Mouse (Mus musculus): ENCODE results near the gene Wwox. TPM values are rescaled to one million over a fixed set of nuclear protein-coding genes. Genes with fewer than 3 reads are reported as not detected.

The Wwox gene
- polyA plus RNA-seq, 1 experiment from 2014 or later: 3.5 TPM

DNA sequence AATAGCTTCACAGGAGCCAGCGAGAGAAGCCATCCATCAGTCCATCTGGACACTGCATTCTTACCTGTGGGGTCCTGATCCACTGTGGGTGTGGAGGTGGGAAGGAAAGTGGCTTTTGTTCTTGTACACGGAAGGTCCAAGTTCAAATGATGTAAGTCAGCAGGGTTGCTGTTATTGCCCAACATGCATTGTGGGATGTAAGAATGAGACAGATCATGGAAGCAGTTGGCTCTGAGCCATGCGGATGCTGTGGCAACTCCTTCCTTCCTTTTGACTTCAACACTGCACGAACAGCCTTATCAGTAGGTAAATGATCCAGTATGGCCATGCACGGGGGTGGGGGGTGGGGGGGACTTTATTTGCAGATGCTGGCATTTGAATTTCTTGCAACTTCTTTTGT is 155.4 kb downstream of the Wwox start:
- H3K9ac ChIP-seq (ENCODE audit: low read depth, low read length): no peak overlapping the region
- no peaks in the 10 kb centered on the region for H3K36me3 ChIP-seq (ENCODE audit: control insufficient read depth, insufficient read depth)
- no peaks in the 10 kb centered on the region for H3K9me3 ChIP-seq (replicated peaks; ENCODE audit: control insufficient read depth, low read length)
- no peak overlapping the region for H3K27ac ChIP-seq (ENCODE audit: low read length)
- no peaks in the 10 kb centered on the region for H3K27me3 ChIP-seq (ENCODE audit: control insufficient read depth, insufficient read depth, low read depth, low read length)
- ATAC-seq (ENCODE audit: low read depth): peak; percentile 43
- peaks cover 7% of the 10 kb centered on the region for H3K4me1 ChIP-seq (ENCODE audit: control insufficient read depth, low read depth, low read length)
- H3K4me2 ChIP-seq (ENCODE audit: low read depth, low read length): no peak overlapping the region
- H3K4me3 ChIP-seq (ENCODE audit: low read depth, low read length): no peak overlapping the region
- WGBS (ENCODE audit: insufficient replicate concordance): 33% methylated on average over 5 of the region's 5 CpGs

DNA sequence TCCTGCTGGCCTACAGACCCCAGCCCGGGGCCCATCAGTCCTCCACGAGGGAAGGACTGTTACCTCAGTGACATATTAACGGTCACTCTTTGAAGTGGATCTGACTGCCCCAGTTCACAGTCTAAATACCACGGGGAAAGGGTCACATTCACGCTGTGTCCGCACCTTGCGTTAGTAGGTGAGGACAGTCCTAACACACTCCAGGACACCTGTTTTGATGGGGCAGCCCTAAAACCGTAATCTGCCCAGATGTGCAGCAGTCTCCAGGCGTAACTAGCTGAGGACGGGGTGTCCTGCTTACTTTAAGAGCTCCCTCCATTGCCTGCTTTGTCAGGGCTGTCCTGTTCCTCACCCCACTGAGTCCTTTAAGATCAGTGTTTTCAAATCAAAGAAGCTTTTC is 160.1 kb downstream of the Wwox start:
- no peak overlapping the region for H3K27ac ChIP-seq (ENCODE audit: low read length)
- peaks cover 2% of the 10 kb centered on the region for H3K4me1 ChIP-seq (ENCODE audit: control insufficient read depth, low read depth, low read length)
- no peak overlapping the region for H3K4me3 ChIP-seq (ENCODE audit: low read depth, low read length)
- H3K27me3 ChIP-seq (ENCODE audit: control insufficient read depth, insufficient read depth, low read depth, low read length): no peaks in the 10 kb centered on the region
- H3K9ac ChIP-seq (ENCODE audit: low read depth, low read length): no peak overlapping the region
- no peaks in the 10 kb centered on the region for H3K9me3 ChIP-seq (replicated peaks; ENCODE audit: control insufficient read depth, low read length)
- H3K36me3 ChIP-seq (ENCODE audit: control insufficient read depth, insufficient read depth): no peaks in the 10 kb centered on the region
- ATAC-seq (ENCODE audit: low read depth): peak; percentile 11; the same call in 1 of the 2 replicates
- WGBS (ENCODE audit: insufficient replicate concordance): 55% methylated on average over 10 of the region's 10 CpGs
- no peak overlapping the region for H3K4me2 ChIP-seq (ENCODE audit: low read depth, low read length)

DNA sequence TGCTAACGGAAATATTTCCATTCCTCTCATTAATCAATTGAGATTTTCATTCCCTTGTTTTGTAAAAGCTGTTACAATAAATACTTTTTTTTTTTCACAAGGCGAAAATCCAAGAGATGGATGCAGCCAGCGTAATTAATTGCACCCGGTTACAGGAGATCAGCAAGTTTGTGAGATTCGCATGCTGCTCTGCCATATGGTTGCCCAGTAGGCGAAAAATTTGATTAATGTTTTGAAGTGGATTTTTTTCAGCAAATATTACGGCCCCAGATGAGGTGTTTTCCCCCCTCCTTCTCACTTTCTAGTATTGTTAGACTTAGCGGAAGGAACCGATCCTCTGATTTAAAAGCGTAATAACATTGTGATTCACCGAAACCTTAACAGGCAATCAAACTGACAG is 160.7 kb downstream of the Wwox start:
- no peaks in the 10 kb centered on the region for H3K27me3 ChIP-seq (ENCODE audit: control insufficient read depth, insufficient read depth, low read depth, low read length)
- no peak overlapping the region for H3K9ac ChIP-seq (ENCODE audit: low read depth, low read length)
- H3K4me1 ChIP-seq (ENCODE audit: control insufficient read depth, low read depth, low read length): no peaks in the 10 kb centered on the region
- WGBS (ENCODE audit: insufficient replicate concordance): 79% methylated on average over 11 of the region's 11 CpGs
- no peak overlapping the region for H3K4me2 ChIP-seq (ENCODE audit: low read depth, low read length)
- no peaks in the 10 kb centered on the region for H3K36me3 ChIP-seq (ENCODE audit: control insufficient read depth, insufficient read depth)
- no peak overlapping the region for H3K4me3 ChIP-seq (ENCODE audit: low read depth, low read length)
- H3K27ac ChIP-seq (ENCODE audit: low read length): no peak overlapping the region
- ATAC-seq (ENCODE audit: low read depth): no peak
- H3K9me3 ChIP-seq (replicated peaks; ENCODE audit: control insufficient read depth, low read length): no peaks in the 10 kb centered on the region

DNA sequence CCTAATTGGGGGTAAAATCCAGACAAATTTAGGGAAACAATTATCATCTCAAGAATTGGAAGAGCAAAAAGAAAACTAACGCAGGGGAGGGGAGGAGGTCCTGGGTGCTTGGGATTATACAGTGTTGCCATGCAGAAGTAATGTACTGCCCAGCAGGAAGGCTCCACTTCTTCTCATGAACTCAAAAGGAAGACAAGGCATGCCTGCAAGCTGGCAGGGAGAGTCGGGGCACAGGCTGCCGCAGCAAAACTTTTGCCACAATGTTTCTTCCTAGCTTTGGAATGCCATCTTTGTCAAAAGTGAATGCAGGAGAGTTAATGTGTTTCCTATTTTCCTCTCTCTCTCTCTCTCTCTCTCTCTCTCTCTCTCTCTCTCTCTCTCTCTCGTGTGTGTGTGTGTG is 163.6 kb downstream of the Wwox start:
- 43% methylated on average over 3 of the region's 4 CpGs for WGBS (ENCODE audit: insufficient replicate concordance)
- no peaks in the 10 kb centered on the region for H3K36me3 ChIP-seq (ENCODE audit: control insufficient read depth, insufficient read depth)
- no peak overlapping the region for H3K27ac ChIP-seq (ENCODE audit: low read length)
- H3K4me3 ChIP-seq (ENCODE audit: low read depth, low read length): no peak overlapping the region
- no peaks in the 10 kb centered on the region for H3K9me3 ChIP-seq (replicated peaks; ENCODE audit: control insufficient read depth, low read length)
- no peak overlapping the region for H3K9ac ChIP-seq (ENCODE audit: low read depth, low read length)
- no peak for ATAC-seq (ENCODE audit: low read depth)
- H3K27me3 ChIP-seq (ENCODE audit: control insufficient read depth, insufficient read depth, low read depth, low read length): no peaks in the 10 kb centered on the region
- no peak overlapping the region for H3K4me2 ChIP-seq (ENCODE audit: low read depth, low read length)
- H3K4me1 ChIP-seq (ENCODE audit: control insufficient read depth, low read depth, low read length): no peaks in the 10 kb centered on the region

DNA sequence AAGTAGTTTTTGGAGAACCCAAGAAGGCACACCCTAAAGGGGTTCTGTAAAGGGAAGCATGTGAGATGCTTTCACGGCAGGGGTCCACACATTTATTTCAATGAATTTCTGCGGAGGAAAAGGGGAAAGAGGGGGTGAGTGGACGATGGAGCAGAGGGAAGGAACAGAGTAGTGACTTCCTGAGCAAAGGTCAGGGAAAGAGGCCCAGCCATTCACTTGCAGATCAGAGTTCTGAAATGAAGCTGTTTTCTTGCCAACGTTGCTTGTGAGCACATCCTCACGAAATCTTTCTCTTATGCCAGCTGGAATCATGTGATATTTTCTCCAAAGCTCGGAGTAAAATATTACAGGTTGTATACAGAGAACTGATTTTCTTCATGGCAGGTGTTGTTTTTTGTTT is 164.1 kb downstream of the Wwox start:
- no peaks in the 10 kb centered on the region for H3K9me3 ChIP-seq (replicated peaks; ENCODE audit: control insufficient read depth, low read length)
- no peaks in the 10 kb centered on the region for H3K36me3 ChIP-seq (ENCODE audit: control insufficient read depth, insufficient read depth)
- ATAC-seq (ENCODE audit: low read depth): no peak
- no peaks in the 10 kb centered on the region for H3K4me1 ChIP-seq (ENCODE audit: control insufficient read depth, low read depth, low read length)
- no peaks in the 10 kb centered on the region for H3K27me3 ChIP-seq (ENCODE audit: control insufficient read depth, insufficient read depth, low read depth, low read length)
- no peak overlapping the region for H3K4me2 ChIP-seq (ENCODE audit: low read depth, low read length)
- no peak overlapping the region for H3K9ac ChIP-seq (ENCODE audit: low read depth, low read length)
- WGBS (ENCODE audit: insufficient replicate concordance): 38% methylated on average over 6 of the region's 6 CpGs
- no peak overlapping the region for H3K27ac ChIP-seq (ENCODE audit: low read length)
- no peak overlapping the region for H3K4me3 ChIP-seq (ENCODE audit: low read depth, low read length)

DNA sequence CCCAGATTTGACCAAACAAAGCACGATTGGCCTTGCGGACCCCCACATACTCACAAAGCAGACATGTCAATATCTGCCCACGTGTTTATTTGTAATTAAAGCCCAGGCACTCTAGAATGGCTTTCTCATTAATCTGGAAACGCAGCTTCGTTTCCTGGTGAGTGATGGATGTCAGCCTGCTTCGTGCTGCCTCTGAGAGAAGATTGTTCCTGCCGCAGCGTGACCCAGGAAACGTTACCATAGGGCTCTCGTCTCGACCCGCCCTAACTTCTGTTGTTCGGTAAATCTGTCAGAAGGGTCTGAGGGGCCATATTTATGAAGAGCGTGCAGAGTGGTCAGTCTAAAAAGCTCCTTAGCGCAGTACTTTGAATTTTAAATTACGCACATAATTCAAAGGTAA is 164.9 kb downstream of the Wwox start:
- no peak overlapping the region for H3K4me3 ChIP-seq (ENCODE audit: low read depth, low read length)
- no peak overlapping the region for H3K27ac ChIP-seq (ENCODE audit: low read length)
- H3K4me1 ChIP-seq (ENCODE audit: control insufficient read depth, low read depth, low read length): no peaks in the 10 kb centered on the region
- H3K36me3 ChIP-seq (ENCODE audit: control insufficient read depth, insufficient read depth): no peaks in the 10 kb centered on the region
- H3K27me3 ChIP-seq (ENCODE audit: control insufficient read depth, insufficient read depth, low read depth, low read length): no peaks in the 10 kb centered on the region
- 65% methylated on average over 16 of the region's 16 CpGs for WGBS (ENCODE audit: insufficient replicate concordance)
- H3K9me3 ChIP-seq (replicated peaks; ENCODE audit: control insufficient read depth, low read length): no peaks in the 10 kb centered on the region
- H3K4me2 ChIP-seq (ENCODE audit: low read depth, low read length): no peak overlapping the region
- no peak for ATAC-seq (ENCODE audit: low read depth)
- no peak overlapping the region for H3K9ac ChIP-seq (ENCODE audit: low read depth, low read length)

DNA sequence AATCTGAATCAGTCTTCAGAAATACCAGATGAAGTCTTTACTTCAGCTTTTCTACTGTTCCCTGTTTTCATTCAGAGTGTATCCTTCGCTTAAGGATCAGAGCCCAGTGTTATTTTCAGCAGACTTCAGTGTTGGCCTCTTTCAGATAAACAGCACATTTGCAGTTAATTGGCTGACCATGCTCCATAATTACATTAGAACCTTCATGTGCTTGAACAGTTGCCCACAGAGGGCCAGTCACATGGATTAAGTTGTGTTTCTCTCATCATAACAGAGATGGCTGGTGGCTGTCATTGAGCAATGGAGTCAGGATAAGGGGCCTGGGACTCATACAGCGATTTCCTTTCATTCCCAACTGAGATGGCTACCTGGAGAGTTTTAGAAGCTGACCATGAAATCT is 166.2 kb downstream of the Wwox start:
- 71% methylated on average over 2 of the region's 2 CpGs for WGBS (ENCODE audit: insufficient replicate concordance)
- no peak for ATAC-seq (ENCODE audit: low read depth)
- no peak overlapping the region for H3K4me2 ChIP-seq (ENCODE audit: low read depth, low read length)

DNA sequence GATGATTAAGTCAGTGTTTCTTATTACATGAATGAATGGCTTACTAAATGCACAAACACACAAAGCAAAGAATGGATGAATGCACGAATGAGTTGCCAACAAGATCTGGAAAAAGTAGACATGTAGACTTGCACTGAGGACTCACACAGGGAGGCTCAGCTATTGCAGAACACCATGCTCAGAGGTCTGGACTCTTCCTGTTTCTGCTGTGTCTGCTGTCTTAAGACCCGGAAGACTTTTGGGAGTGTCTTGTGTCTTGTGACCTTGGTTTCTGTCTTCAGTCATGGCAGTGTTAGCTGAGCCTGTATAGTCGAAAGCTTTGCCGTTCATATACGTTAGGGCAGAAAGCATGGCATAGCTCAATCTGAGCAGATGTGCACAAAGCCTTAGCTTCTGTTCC is 169.9 kb downstream of the Wwox start:
- Histone ChIP-seq H3K9ac (ENCODE audit: low read depth, low read length) (no peak overlapping the region), H3K36me3 (ENCODE audit: control insufficient read depth, insufficient read depth) (no peaks in the 10 kb centered on the region), H3K27ac (ENCODE audit: low read length) (no peak overlapping the region), H3K4me1 (ENCODE audit: control insufficient read depth, low read depth, low read length) (peaks cover 8% of the 10 kb centered on the region), H3K27me3 (ENCODE audit: control insufficient read depth, insufficient read depth, low read depth, low read length) (no peaks in the 10 kb centered on the region), H3K9me3 (replicated peaks; ENCODE audit: control insufficient read depth, low read length) (no peaks in the 10 kb centered on the region), H3K4me3 (ENCODE audit: low read depth, low read length) (no peak overlapping the region), H3K4me2 (ENCODE audit: low read depth, low read length) (no peak overlapping the region)
- ATAC-seq (ENCODE audit: low read depth): no peak
- 71% methylated on average over 5 of the region's 5 CpGs for WGBS (ENCODE audit: insufficient replicate concordance)

More for the DNA sequence above, 166.2 kb downstream of the Wwox start:
- no peaks in the 10 kb centered on the region for H3K4me1 ChIP-seq (ENCODE audit: control insufficient read depth, low read depth, low read length)
- no peak overlapping the region for H3K27ac ChIP-seq (ENCODE audit: low read length)
- no peaks in the 10 kb centered on the region for H3K9me3 ChIP-seq (replicated peaks; ENCODE audit: control insufficient read depth, low read length)
- H3K9ac ChIP-seq (ENCODE audit: low read depth, low read length): no peak overlapping the region
- H3K4me3 ChIP-seq (ENCODE audit: low read depth, low read length): no peak overlapping the region
- H3K27me3 ChIP-seq (ENCODE audit: control insufficient read depth, insufficient read depth, low read depth, low read length): no peaks in the 10 kb centered on the region
- no peaks in the 10 kb centered on the region for H3K36me3 ChIP-seq (ENCODE audit: control insufficient read depth, insufficient read depth)

DNA sequence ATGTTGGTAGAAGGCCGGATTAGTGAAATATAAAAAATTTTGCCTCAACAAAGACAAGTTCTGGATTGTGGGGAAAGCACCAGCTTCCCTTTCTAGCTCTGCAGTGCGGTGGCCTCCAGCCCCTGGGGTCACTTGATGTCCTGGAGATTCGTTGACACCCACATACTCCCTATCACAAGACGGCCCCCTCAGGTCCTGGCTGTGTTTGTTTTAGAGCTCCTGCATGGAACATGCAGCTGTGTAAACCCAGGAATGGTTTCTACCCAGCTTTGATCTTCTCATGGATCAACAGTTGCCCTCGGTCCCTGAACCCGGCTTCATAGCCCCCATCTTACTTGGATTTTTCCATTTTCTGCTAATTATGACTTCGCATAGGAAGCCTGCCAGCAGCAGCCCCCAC is 171.6 kb downstream of the Wwox start:
- no peak overlapping the region for H3K27ac ChIP-seq (ENCODE audit: low read length)
- no peaks in the 10 kb centered on the region for H3K27me3 ChIP-seq (ENCODE audit: control insufficient read depth, insufficient read depth, low read depth, low read length)
- H3K9me3 ChIP-seq (replicated peaks; ENCODE audit: control insufficient read depth, low read length): no peaks in the 10 kb centered on the region
- H3K4me3 ChIP-seq (ENCODE audit: low read depth, low read length): no peak overlapping the region
- no peak overlapping the region for H3K4me2 ChIP-seq (ENCODE audit: low read depth, low read length)
- no peak overlapping the region for H3K9ac ChIP-seq (ENCODE audit: low read depth, low read length)
- H3K4me1 ChIP-seq (ENCODE audit: control insufficient read depth, low read depth, low read length): peaks cover 8% of the 10 kb centered on the region
- H3K36me3 ChIP-seq (ENCODE audit: control insufficient read depth, insufficient read depth): no peaks in the 10 kb centered on the region
- WGBS (ENCODE audit: insufficient replicate concordance): 65% methylated on average over 7 of the region's 7 CpGs
- peak; percentile 74 for ATAC-seq (ENCODE audit: low read depth)

DNA sequence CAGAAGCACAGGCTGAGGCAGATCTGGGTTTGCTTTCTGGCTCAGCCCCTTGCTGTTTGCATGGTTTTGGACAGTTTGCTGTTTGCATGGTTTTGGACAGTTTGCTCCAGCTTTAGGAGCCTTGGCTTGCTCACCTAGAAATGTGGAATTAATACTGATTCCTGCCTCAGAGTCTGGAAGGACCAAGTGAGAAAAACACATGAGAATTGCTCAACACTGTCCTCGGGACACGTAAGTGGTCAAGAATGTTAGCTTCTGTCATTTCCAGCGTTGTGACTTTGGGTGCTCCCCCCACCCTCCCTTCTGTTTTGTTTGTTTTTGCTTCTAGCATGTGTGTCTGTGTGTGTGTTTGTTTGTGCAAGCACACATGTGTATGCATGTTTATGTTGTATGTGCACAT is 172.6 kb downstream of the Wwox start:
- no peaks in the 10 kb centered on the region for H3K9me3 ChIP-seq (replicated peaks; ENCODE audit: control insufficient read depth, low read length)
- no peak overlapping the region for H3K4me2 ChIP-seq (ENCODE audit: low read depth, low read length)
- no peak for ATAC-seq (ENCODE audit: low read depth)
- peaks cover 8% of the 10 kb centered on the region for H3K4me1 ChIP-seq (ENCODE audit: control insufficient read depth, low read depth, low read length)
- no peak overlapping the region for H3K27ac ChIP-seq (ENCODE audit: low read length)
- H3K27me3 ChIP-seq (ENCODE audit: control insufficient read depth, insufficient read depth, low read depth, low read length): no peaks in the 10 kb centered on the region
- H3K9ac ChIP-seq (ENCODE audit: low read depth, low read length): no peak overlapping the region
- no peak overlapping the region for H3K4me3 ChIP-seq (ENCODE audit: low read depth, low read length)
- WGBS (ENCODE audit: insufficient replicate concordance): 63% methylated on average over 3 of the region's 3 CpGs
- H3K36me3 ChIP-seq (ENCODE audit: control insufficient read depth, insufficient read depth): no peaks in the 10 kb centered on the region
